Mouse (Mus musculus): ENCODE measurements around the gene Hkdc1.

DNA sequence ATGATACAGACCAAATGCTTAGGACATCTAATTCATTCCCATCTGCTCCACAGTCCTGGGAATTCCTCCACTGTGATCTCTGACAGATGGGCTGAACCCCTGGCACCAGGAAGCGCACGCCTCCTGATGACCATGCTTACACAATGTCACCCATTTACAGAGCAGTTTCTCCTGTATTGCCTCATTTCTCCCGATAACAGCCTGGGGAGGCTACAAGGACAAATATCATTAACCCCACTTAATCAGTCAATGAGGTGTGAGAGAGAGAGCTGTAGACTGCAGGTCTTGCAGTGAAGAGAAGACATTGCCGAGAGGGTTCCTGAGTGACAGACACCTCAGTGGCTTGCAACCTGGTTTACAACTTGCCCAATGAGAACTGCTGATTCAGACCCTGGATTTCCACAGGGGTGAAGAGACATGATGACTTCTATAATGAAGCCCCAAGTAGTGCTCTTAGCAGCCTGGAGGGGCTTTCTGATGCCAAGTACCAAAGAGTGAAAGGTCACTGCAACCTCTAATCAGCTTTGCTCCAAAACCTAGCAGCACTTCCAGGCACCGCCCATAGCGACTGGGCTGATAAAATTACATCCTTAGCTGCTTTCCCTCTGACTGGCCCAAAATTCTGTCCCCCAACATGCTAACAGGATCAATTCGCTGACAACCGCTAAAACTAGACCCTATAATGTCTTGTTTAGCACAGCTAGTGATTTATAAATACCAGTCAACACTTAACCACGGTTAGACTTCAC lies 78.1 kb downstream of the Hkdc1 start:
- TF ChIP-seq POLR2A (IDR thresholded peaks at IDR 0.05; ENCODE audit: insufficient read length, low read depth), result no peak
- no peak for TF ChIP-seq MAX (IDR thresholded peaks at IDR 0.05; ENCODE audit: low read depth)
- no peak for TF ChIP-seq MYOG (IDR thresholded peaks at IDR 0.05; ENCODE audit: control insufficient read depth in 1 of 3, insufficient read depth in 1 of 3, insufficient read length in 2 of 3, low read depth in 2 of 3)
- no peak for TF ChIP-seq TCF12 (IDR thresholded peaks at IDR 0.05; ENCODE audit: insufficient read depth, poor library complexity, severe bottlenecking)
- no peak for TF ChIP-seq POLR2AphosphoS2 (IDR thresholded peaks at IDR 0.05; ENCODE audit: insufficient read length, low read depth)
- no peak for TF ChIP-seq REST (IDR thresholded peaks at IDR 0.05; ENCODE audit: insufficient read depth, insufficient read length)
- TF ChIP-seq MYOD1 (IDR thresholded peaks at IDR 0.05; ENCODE audit: control insufficient read depth in 1 of 3, insufficient read length in 2 of 3, low read depth in 2 of 3), result no peak
- TF ChIP-seq USF1 (IDR thresholded peaks at IDR 0.05; ENCODE audit: low read depth), result no peak
- no peak for TF ChIP-seq CEBPB (IDR thresholded peaks at IDR 0.05; ENCODE audit: insufficient read depth, poor library complexity, severe bottlenecking)
- TF ChIP-seq E2F4 (IDR thresholded peaks at IDR 0.05; ENCODE audit: insufficient read depth), result no peak
